Mouse (Mus musculus) MN1 (cell line): Measurements from ENCODE around the gene Lrrc29.

Experiments
- DNase-seq: peaks from one replicate; pipeline ENCODE4 v3.0.0-alpha.2; 2016; ENCODE audit warnings: low spot score

Gene Lrrc29

DNA sequence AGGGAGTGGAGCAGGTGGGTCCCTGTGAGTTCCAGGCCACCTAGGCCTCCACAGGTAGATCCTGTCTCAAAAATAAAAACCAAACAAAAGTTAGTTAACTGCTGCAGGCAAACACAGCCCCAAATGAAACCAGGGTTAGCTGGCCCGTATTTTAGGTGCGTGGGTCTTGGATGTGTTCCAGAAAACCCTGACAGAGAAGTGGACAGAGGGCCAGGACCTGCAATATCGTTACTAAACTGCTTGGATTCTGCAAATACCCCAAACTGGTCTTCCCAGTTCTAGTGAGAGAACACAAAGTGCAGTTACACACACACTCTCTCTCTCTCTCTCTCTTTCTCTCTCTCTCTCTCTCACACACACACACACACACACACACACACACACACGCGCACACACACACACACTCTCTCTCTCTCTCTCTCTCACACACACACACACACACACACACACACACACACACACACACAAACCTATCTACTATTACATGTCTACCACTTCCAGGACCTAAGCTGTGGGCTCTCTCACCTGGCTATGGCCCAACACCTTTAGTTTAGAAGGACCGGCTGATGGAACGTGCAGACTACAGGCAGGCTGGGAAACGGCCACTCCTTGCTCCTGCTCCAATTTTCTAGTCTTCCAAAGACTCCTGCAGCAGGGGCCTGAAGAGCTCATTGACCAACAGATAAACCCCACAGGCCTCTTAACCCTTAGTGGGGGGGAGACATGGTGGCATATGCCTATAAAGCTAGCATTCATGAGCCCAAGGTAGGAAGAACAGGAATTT lies 17.9 kb upstream of the Lrrc29 start:
- no peak for DNase-seq

DNA sequence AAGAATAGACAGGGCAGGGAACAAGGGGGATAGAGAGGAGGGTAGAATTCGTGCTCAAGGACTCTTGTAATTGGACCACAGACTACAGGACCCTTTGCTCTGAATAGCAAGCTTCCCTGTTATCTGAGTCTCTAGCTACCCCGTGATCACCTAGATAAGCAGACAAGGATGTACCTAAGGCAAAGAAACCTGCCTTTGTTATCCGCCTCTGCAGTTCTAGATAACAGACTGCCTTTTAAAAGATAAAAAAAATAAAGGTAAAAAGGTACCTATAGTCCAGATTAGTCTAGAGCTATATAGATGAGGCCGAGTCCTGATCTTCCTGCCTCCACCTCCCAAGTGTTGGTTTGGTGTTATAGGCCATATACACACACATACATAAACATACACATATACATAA lies 16.7 kb upstream of the Lrrc29 start:
- DNase-seq = no peak

DNA sequence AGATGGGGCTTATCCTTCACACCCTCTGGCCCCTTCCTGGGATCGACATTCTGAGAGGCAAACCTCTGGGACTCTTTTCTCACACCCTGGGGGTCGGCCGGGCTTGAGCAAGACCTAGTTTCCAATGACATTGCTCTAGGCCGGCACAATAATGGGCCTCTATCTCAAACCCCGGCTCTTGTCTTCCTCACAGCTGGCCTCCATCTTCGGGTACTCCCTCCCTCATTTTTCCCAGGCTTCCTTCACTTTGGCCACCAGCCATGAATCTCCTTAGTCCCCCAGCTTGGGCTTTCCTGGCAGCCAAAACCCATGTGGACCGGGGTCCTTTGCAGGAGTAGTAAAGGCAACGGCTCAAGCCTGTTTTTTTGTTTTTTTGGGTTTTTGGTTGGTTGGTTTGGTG lies 15.3 kb upstream of the Lrrc29 start:
- DNase-seq = no peak

DNA sequence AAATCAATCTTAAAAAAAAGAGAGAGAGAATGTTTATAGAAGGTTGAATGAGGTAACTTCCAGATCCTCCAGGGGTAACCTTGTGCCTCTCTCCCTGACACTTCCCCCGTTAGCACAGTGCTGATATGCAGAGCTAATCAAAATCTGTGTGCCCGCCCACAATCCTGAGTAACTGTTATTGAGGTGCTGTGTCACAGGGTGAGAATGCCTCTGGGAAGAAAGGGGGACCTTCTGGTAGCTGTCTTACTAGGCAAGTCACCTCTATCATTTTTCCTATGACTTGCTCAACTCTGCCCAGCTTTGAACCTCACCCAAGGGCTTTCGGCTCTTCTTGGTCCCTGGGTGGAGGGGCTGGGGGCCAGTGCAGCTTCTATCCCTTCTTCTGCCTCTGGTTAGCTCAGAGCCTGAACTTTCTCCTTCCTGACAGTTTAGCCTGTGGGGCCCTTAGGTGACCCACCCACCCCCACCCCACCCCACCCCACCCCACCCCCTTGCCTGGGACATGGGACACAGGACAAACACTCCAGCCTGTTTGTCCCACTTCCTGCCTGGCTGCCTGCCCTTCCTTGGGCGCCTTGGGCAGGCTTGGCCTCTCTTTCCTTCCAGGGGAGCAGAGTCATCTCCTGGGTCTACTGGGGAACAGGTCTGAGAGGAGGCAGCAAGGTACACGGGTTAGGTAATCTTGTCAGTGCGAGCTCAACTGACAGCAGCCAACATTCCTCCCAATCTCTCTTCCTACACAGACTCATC lies 14.0 kb upstream of the Lrrc29 start:
- DNase-seq = no peak

DNA sequence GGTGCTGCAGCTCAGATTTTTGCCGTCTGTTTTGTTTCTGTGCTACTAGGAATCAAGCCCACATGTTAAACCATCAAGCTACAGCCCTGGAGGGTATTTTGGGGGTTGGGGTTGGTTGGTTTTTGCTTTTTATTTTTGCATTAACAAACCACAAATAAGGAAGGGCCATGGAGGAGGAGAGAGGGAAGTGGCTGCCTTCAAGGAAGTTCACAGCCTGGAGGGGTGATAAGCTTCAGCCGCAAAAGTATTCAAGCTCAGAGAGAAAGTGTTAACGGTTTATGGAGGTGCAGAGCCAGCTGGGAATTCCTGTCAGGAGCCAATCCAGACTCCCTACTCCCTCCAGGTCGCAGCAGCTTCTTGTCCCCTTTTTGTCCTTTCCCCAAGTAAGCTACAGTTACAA lies 12.9 kb upstream of the Lrrc29 start:
- no peak for DNase-seq

DNA sequence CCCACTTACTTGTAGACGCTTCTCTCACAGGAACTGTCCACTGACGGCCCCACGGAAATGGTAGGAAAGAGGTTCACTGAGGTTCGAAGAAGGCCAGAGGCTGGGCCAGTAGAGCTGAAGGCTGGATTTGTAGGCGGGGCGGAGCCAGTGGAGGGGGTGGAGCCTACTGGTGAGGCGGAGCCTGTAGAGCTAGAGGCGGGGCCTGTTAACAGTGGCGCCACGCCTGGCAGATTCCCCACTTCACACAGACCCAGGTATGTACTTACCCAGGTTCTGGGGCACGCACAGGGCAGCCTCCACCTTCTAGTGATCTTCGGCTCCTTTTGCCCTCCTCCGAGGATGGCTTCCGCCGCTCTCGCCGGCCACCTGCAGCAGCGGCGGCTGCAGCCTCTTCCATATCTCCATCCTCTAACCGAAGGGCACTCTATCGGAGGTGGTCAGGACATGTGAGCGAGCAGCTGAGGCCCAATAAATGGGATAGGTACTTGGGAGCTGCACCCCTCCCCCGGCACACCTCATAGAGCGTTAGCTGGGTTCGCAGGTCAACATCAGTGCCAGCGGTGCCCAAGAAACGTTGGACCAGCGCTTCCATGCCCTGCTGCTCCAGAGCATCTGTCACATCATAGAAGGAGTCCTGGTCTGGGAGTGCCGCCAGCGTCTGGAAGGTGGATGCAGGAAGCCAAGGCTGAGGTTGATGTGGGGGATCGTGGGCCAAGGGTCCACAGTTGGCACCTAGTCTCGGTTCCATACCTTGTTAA lies 10.5 kb upstream of the Lrrc29 start:
- DNase-seq = no peak

DNA sequence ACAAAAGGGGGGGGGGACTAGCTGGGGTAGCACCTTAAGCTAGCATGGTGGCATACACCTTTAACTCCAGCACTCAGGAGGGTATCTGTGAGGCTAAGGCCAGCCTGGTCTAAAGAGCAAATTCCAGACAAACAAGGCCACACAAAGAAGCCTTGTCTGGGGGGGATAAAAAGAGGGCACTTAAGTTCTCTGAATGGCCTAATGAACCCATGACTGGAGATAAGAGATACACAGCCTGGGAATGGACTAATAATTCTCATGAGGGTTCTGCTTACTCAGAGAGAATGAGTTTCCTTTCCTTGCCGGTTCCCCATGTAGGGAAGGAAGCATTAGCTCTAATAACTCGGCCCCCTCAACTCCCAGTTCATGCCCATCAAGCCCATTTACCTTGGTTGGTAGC lies 6.4 kb upstream of the Lrrc29 start:
- no peak for DNase-seq

DNA sequence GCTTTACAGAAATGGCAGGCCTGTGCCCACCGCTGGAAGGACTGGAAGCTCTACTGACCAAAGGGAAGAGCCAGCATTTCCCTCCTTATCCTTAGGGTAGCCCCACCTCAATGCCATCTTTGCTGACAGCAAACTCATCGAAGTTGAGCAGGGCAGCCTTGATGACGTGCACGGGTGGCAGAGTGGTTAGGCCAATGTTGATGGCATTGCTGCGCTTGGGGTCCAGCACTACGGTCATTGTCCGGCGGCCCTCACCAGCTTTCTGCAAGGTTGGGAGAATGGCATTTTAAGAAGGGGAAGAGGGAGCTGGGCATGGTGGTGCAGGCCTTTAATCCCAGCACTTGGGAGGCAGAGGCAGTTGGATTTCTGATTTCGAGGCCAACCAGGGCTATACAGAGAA lies 5.9 kb upstream of the Lrrc29 start:
- DNase-seq = no peak

DNA sequence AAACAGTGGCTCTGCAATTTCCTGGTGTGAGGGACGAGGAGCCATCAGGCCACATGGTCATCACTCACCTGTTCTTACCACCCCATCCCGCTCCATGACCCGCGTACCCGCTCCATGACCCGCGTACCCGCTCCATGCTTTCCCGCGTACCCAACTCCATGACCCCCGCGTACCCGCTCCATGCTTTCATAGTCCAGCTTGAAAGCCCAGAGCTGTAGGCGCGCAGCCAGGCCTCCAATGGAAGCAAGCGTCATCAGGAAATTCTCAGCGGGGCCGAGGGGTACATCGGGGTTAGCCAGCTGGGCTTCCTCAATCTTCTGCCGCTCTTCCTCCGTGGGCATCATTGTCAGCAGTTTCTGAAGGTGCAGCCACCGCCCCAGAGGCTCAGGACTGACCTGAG lies 5.4 kb upstream of the Lrrc29 start:
- DNase-seq = no peak

DNA sequence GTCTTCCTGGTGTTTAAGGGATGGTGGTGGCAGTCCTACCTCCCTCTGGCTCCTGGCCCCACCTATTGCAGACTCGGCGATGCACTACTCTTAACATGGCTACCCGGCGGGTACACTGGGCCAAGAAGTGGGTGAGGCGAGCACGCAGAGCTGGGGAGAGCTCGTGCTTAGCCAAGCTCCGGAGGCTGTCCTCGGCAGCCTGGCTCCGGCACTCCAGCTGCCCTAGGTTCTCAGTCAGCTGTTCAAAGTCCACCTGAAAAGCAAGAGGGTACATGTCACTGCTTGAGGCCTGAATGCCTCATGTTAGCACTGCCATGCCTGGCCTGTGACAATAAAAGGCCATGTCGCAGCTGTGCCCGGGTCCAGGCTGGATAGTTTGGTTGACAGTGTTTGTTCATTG lies 4.2 kb upstream of the Lrrc29 start:
- no peak for DNase-seq

DNA sequence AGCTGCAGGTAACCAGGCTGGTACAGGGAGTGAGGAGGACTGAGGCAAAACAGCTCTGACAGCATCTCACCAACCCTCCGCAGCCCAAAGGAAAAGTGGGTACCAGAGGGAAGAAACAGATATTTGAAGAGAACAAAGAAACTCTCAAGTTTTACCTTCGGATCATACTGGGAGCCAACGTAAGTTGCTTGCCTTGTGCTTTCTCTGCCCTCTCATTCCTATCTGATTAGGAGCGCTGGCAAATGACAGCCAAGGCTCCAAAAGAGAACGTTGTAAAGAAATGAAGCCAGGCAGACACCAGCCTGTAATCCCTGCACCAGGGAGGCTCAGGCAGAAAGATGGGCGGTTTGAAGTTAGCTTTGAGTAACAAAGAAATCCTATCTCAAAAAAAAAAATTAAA lies 890 bp upstream of the Lrrc29 start:
- DNase-seq = no peak

DNA sequence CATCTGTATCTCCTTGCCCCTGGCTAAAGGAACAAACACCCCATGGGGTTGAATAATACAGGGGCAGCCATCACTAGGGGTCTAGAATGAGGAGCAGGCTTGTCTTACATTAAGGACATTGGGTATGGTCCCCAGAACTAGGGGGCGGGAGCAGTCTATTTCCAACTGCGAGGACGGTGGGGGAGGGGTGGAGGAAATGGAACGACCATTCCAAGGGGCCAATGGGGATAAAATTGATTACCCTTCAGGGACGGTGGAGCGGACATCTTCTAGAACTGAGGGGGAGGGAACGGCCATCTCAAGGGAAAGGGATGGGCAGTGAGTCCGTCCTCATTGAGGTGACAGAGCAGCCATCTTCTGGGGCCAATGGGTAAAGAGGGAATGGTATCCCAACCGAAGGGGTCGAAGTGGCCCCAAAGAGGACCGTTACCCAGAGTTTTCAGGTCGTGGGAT lies 411 bp downstream of the Lrrc29 start:
- no peak for DNase-seq

DNA sequence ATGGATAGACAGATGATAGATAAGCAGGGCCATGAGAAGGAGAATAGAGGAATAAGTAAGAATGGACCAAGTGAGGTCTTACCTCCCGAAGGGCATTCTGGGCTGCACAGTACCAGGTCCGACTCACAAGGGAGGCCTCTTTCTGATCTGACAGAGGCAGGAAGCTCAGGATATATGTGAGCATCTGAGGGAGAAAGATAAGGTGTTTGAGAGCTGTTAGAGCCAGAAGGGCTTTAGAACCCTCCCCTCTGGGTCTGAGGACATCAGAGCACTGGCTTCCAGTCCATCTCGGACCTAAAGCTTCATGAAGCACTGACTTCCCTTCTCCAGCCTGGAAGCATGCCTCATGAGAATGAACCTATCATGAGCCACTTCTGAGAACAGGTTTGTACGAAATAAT lies 2.9 kb downstream of the Lrrc29 start:
- DNase-seq = no peak

DNA sequence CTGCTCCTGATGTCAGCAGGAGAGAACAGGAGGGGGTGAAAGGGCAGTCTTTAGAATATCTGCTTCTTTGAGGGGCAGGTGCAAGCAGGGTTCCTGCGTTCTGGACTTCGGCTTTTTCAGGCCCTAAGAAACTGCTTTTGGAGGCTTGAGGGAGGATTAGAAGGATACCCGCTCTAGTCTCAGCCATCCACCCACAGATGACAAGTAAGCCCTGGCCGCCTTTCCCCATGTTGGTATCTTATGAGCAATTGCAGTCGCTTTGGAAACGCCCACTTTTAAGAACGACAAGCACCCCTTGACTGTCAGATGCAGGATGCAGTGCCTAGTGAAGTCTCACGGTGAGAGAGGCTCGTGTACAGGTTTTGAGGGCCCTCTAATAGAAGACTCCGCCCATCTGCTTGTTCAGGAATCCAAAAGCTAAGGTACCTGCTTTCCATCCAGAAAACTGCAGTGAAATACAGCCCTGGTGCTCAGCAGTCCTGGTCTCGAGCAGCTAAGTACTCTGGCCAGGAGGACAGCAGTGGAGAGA lies 7.4 kb downstream of the Lrrc29 start:
- DNase-seq = no peak

DNA sequence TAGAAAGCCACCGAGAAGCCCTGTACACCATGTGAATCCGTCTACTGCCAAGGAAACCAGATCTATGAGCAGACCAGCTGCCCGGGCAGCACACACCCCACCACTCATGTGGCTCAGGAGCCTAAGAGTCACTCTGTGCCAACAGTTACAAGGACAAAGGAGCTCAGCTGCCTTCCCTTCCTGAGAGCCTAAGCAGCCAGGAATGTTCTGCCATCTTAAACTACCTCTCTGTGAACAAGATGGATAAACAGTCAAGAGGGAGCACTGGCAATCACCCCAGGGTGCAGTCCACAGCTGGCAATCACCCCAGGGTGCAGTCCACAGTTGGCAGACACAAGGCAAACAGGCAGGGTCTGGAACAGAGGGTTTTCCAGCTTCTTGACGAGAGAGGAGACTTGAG lies 8.1 kb downstream of the Lrrc29 start:
- DNase-seq = no peak

DNA sequence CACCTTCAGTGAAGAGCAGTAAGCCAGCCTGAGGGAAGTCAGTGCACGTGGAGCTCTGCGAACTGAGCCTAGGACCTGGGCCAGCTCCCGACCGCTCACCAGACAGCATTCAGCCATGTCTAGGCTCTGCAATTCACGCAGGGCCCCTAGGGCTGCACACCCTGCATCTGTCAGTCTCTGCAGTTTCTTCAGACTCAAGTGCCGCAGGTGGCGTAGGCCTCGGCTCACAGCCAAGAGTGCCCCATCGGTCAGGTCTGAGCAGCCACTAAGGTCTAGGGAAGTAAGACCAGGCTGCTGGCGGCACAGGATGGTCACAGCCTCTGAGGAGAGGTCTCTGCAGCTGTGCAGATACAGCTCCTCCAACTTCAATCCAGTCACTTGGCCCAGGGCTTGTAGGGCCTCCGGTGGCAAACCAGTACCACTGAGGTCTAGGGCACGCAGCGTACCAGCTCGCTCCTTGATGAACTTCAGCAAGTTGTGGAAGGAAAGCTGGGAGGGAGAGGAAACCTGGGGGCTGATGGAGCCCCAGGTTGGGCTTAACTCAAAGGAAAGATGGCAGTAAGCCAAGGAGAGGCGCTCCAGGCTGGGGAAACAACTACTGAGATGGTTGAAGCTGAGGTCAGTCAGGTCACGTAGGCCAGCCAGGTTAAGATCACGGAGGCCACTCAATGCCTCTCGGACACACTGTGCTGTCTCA lies 10.9 kb downstream of the Lrrc29 start:
- DNase-seq = no peak

DNA sequence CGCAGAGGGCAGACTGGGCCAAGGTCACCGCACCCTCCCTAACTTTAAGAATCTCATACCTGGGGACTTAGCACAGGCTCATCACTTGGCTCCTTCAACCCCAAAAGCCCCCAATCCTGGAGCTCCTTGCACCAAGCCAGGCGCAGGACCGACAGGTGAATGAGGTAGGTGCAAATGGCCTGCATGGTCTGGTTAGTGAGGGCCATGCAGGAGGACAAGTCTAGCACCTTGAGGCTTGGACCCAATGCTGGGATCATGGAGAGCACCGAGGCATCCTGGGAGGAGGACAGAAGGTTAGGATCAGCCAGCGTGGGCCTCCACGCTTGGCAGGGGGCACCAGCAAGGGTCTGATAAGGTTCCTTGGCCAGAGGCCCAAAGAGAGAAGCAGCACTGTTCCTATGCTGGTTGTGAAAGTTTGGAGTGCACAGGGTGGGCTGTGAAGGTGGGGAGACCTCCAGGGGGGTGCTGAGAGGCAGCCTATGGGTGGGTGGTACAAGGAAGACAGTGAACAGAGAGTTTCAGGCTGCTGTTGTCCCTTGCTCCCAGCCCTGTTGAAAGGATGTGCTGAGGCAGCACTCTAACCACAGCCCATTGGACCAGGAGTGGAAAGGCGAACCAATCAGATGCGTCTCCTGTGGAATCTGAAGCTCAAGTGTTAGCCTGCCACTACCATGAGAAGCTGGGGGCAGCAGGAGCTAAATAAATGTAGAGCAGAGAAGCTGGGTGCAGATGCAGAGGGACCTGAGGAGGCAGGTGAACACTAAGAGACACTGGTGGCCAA lies 12.3 kb downstream of the Lrrc29 start:
- DNase-seq = no peak

DNA sequence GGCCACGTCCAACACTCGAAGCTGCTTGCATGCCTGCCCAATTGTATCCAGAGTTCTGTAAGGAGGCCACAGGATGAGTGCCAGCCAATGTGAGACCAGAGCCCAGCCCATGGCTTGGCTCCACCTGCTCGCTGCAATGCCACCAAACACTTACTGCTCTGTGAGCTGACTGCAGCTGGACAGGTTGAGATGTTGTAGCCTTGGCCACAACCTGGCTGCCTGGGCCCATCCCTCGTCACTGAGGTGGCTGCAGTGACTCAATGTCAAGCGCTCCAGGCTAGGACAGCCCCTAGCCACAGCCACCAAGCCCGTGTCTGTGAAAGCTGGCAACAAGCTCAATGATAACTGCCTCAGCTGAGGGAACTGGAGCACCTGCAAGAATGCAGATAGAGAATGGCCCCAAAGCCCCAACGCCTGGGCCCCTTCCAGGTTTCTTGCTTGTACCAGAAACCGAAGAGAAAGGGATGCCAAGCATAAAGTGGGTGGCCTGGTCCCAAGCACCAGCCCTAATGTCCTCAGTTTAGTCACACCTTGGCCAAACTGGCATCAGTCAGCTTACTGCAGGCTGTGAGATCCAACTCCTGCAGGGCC lies 13.1 kb downstream of the Lrrc29 start:
- no peak for DNase-seq

DNA sequence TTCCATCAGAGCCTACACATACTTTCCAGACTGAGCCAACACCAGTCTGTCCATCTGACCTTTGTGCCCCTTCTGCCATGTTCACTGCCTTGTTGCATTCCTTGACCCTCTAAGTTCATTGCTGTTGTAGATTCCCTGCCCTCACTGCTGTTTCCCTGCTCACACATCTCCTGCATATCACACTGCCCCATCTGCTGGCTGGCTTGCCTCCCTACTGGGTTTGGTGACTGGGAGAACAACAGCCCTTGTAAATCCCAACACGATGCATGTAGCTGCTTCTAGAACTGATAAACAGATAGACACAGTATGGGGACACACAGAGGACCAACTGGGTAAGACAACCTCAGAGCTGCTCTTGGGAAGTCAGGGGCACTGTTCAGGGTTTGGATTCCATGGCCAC lies 14.4 kb downstream of the Lrrc29 start:
- no peak for DNase-seq

DNA sequence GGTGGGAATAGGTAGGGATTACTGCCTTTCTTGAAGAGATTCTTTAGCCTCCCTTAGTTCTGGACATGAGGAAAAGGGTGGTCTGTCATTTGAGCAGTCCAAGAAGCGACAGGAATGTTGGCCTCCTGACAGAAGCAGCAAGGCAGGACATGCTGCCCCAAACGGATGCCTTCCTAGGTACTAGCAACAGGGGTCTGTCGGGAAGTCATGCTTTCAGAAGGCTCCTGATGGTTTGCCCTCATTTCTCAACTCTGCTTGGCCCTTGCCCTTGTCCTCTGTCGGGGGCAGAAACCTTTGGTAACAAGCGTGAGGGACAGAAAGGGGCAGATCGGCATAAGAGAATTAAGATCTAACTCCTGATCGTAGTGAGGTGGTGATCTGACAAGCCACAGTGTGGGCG lies 16.0 kb downstream of the Lrrc29 start:
- no peak for DNase-seq
